Mouse (Mus musculus) 3T3-L1 (cell line): ENCODE measurements at regions not wholly inside any gene's neighbourhood (a gene's known extent, or its start where the extent isn't known, plus 50 kb on each side); places are given as distances from the start of the nearest gene placed in this dataset.
A peak's percentile ranks its signal among the peaks of the same experiment; 100 is the strongest.

Experiments
- DNase-seq: peaks from one replicate; pipeline ENCODE4 v3.0.0-alpha.2; 2015; ENCODE audit warnings: low read depth, low spot score

DNA sequence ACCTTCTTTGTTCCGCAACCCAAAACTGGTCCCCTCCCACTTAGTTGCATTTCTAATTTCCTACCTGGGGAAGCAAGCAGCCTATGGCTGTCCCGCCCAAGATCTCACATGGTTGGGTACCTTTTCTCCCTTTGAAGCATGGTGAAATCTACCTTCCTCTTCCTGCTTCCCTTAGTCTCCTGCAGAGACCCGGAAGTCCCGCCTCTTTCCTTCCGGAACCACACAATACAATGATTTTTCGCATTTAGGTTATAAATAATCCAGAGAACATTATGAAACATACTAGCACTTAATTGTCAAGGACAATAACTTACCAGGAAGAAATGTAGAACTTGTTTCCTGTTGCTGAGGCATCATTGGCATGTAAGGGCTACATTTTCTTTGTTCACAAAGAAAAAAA is 58.8 kb downstream of the 1700009N14Rik start:
- DNase-seq, result peak; percentile 56

DNA sequence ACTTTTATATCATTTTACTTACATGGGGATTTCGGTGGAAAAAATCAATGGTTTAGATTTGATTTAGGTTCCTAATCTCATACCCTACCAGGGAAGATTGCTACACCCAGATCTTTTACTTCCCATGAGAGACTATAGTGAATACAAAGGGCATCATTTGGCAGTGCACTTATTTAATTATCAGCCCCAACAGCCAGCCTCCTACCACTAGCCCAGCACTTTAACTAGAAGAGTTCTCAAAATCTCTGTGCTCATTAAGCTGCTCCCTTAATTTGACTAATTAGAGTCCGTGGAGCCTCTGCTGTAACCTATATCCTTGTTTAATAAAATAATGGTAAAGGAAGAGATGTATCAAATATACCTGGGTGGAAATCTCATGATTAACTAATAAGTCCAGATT is 77.4 kb downstream of the 1700009N14Rik start:
- DNase-seq, result no peak

DNA sequence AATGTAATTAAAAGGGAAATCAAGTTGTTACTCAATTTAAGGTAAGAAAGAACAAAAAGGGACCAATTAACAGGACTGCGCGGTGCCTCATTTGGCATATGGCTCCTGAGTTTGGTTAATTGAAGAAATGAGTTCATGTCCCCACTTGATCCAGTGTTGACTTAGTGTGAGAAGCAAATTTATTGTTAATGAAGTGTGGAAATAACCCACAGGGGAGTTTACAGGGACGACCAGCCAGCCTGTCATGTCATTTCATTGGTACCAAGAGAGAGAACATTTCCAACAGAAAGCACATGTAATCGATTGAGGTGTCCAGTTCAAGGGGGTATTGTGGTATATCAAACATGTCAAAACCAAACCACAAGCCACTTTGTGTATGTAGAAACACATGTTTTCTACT is 78.6 kb downstream of the 1700009N14Rik start:
- no peak for DNase-seq

- no peak for DNase-seq
Observed at GRCm38 (mm10) chr4:39556101-39556763, 106.1 kb downstream of the 1700009N14Rik start.

DNA sequence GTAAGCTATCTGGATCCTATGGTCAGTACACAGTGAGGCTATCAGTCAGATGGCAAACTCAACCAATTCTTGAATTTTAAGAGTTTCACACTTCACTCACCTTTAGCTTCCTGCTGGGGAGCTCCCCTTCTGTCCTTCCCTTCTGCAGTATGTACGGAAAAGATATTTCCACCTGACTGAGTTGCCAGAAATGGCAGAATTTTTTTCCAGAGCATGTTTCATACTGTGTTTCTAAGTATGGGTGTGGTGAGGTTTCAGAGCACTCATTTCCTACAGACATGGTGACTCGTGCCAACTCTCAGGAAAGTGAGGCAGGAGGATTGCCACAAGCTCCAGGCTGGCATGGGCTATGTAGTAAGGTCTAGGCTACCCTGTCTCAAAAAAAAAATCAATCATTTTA is 147.3 kb downstream of the 1700009N14Rik start:
- DNase-seq, result no peak

- no peak for DNase-seq
Observed at GRCm38 (mm10) chr4:39605046-39605445, 155.0 kb downstream of the 1700009N14Rik start.

DNA sequence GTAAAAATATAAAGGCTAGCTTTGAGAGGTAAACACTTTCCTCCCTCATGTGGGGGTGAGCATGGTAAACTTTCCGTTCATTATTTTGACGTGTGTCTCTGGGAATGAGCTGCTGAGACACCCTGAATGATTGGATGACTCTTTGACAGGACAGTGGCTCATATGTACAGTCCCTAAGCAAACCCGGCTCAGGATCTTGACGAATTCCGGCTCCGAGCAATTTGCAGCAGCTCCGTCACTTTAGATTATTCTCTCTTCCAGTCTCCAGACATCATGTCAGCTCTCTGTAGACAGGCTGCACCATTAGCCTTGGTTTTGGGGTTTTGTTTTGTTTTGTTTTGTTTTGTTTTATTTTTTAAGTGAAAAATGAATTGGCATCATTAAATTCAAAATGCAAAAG is 194.0 kb downstream of the 1700009N14Rik start:
- DNase-seq, result no peak

DNA sequence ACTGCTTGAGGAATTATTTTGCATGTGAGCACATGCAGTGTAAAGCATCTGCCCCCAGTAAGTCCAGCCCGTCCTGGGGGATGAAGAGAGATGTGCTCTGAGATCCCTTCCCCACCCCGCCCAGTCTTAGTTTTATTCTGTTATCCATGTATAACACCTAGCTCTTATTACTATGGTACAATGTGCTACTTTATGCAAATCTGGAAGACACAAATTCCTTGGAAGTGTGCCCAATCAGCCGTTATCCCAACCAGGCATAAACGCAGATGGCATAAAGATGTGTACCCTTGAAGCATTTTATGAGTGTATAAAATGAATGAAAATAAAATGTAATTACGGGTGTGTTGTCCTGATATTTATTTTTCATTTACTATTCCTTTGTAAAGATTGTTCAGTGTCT is 194.8 kb downstream of the 1700009N14Rik start:
- no peak for DNase-seq

- no peak for DNase-seq
Observed at GRCm38 (mm10) chr4:39660538-39660937, 210.4 kb downstream of the 1700009N14Rik start.

DNA sequence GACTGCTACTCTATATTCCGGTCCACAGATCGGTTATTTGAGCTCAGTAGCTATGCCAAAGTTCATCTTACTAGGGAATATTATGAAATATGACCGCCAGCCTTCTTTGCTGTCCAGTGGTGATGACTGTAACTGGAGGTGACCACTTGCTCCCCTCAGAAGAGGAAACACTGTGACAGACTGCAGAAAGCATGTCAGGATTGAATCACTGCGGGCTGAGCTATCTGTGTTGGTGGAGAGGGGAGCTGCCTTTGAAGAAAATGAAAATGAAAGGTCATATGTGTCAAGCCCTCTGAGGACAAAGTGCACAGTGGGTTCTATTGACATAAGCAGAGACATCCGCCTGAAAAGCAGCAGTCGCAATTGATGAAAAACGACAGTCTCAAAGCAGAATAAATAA is 222.5 kb downstream of the 1700009N14Rik start:
- no peak for DNase-seq

GRCm38 (mm10) chr4:39695236-39695635 is 245.1 kb downstream of the 1700009N14Rik start:
- DNase-seq, result no peak

GRCm38 (mm10) chr4:39697565-39697964 is 247.5 kb downstream of the 1700009N14Rik start:
- DNase-seq, result peak; percentile 72

- no peak for DNase-seq
Observed at GRCm38 (mm10) chr4:39699347-39699746, 249.3 kb downstream of the 1700009N14Rik start.

DNA sequence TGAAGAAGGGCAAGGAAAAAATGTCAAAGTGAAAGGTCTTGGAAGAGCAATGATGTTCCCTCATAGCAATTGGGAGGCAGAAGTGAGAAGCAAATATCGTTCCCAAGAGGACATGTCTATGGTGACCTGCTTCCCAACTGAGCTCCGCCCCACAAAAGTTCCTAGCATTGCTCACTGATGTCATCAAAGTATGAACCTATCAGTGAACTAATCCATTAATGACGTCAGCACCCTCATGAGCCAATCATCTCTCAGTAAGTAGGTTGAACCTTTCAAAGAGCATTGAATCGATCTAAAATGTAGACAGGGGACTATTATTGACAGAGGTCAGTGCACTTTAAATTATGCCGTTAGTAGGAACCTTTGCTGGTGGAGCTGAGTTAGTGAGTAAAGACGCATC is 267.4 kb downstream of the 1700009N14Rik start:
- no peak for DNase-seq

DNA sequence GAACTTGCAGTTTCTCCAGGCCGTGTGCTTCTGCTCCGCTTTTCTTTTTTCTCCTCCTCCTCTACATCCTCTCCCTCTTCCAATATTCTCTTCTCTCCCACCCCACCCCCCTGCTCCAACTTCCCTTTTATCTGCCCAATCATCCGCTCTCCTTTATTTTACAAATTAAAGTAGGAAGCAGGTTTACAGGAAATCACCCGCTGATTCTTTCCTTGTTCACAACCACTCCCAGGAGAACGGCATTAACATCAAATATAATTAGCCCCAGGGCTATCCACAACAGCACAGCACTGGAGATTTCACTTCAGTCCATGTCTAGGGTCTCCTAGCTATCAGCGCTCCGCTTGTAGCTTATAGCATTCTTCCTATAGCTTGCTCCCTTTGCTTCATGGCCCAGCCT is 268.6 kb downstream of the 1700009N14Rik start:
- DNase-seq, result no peak

DNA sequence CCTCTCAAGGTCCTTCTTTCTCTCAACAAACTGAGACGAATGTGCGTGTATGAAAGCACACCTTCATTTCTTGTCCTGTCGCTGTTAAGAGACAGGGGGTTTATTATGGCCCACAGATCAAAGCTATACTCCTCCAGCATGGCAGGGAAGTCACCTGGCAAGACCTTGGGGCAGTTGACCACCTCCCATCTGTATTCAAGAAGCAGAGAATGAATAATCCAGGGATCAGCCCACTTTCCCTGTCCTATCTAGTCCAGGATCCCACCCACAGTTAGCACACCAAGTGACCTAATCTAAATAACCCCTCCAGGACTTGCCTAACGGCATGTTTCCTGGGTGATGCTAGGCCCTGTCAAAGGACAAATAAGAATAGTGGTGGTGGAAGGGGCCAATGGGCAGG is 269.9 kb downstream of the 1700009N14Rik start:
- DNase-seq, result no peak

DNA sequence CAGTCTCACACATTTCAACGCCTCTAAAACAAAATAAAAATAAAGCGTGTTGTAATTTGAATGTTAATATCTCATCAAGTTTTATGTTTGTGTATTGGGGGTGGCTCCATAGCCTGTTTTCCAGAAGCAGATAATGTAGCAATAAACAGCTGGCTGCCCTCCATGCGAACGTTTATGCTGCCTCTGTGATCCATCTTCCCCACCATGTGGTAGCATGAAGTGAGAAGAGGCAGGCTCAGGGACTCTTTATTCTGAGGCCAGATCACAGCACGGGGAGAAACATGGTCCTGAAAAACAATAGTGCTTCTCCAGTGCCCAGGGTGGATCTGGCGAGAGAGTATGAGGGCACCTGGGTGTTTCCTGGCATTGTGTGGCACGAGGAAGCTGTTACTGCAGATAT is 271.4 kb downstream of the 1700009N14Rik start:
- DNase-seq, result no peak

DNA sequence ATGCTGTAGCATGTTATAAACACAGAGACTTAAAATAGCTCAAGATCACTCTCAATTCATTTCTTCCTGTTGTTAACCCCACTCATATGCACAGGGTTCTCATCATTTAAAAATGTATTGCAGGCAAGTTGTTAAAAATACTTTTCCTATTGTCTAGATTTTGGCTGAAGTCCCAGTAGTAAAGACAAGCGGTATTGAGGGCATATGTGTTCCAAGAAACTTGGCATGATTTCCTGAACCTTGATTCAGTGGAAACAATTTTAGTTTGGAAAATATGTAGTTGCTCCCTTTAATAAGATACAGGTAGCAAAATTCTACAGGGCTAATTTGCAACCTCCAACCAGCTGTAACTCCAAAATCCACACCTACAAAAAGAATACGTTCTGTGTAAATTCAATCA is 315.5 kb downstream of the 1700009N14Rik start:
- DNase-seq, result no peak

DNA sequence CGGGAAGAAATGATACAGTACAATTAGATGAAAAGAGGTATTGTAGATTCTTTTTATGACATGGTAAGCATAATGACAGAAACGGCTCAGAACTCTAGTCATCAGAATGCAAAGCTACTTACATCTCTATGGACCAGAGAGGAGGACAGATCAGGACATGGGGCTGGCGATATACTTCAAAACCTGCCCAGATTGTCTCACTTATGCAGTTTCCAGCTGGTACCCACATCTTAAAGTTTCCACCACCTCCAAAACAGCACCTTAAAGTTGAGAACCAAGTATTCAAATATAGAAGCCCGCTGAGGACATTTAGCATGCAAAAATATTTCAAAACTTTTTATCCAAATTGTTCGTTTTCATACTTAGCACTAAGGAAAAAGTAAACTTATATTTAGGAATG is 341.0 kb downstream of the 1700009N14Rik start:
- no peak for DNase-seq

GRCm38 (mm10) chr4:39809950-39810349 is 332.9 kb upstream of the Aco1 start:
- no peak for DNase-seq

DNA sequence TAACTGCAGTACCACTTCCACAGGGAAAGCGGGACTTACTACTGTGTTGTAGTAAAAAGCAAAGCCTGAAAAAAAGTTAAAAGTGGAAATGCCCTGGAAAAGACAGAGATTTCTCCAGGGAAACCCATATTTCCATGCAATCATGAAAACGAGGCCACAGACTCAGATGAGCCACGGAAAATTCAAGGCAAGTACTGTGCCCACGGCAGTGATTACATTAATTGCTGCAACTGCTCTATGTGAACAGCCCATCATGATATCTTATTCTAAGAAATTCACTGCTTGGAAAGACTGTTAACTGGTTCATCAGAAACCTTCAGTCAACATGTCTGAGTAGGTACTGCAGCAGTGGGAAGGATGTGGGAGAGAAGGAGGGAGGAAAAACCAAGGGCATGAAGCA is 330.1 kb upstream of the Aco1 start:
- DNase-seq, result no peak

DNA sequence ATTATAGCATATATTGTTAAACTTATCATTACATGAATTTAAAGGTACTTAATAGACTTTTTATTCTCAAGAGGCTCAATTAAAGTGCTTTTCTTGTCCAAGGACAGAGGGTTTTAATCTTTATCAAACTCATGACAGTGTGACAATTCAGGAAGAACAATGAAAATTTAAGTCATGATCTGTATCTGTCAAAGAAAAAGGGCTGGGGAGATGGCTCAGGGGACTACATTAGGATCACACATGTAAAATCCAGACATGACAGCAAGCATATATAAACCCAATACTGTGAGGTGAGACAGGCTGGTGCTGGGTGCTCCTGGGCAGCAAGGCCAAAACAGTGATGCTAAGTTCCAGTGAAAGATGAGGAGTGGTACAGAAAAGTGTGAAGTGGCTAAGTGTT is 327.3 kb upstream of the Aco1 start:
- no peak for DNase-seq

DNA sequence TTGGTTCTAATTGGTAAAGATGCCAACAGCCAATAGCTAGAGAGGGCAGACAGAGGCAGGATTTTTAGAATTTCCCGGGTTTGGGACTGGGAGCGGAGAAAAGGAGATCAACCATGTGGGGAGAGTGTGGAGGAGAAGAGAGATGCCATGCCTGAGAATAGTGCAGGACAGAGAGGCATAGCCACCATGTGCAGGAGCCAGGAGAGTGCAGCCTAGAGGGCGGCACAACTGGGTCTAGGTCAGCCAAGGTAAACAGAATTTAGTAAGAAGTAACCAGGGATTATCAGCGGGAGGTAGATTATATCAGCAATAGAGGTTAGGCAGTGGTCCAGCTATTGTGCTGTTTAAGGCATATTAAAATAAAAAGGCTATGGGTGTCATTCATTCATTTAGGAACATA is 325.2 kb upstream of the Aco1 start:
- no peak for DNase-seq

DNA sequence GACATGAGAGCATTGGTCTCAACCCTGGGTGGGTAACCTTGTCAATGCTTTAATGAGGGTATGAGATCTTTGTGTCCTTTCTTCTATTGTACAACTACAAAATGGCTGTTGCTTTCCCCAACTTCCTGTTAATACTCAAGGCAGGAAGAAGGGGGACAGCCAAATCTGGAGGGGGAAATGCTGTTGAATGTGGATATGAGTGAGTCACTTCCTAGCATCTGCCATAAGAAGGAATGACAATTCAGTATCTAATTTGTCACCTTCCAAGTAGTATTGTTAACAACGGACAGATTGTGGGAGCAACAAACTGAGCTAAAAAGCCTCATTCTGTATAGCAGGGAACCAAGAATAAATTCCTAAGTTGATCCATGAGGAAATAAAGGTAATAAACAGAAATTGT is 309.2 kb upstream of the Aco1 start:
- DNase-seq, result no peak
